Mouse (Mus musculus) hindbrain, postnatal 0 days (tissue): Measurements from ENCODE around the gene Col19a1. TPM values are rescaled to one million over a fixed set of nuclear protein-coding genes. Genes with fewer than 3 reads are reported as not detected.

Experiments
- ATAC-seq: fragments of 200-750 bp; cut with Nextera tagmentation; 2 replicates; pipeline ENCODE4 v1.8.0; 2017; ENCODE audit warnings: mild to moderate bottlenecking, moderate TSS enrichment, moderate library complexity
- DNase-seq: peaks from one replicate; pipeline ENCODE4 v3.0.0-alpha.2; 2015; ENCODE audit warnings: low spot score
- H3K27ac ChIP-seq: fragments of 300-500 bp; sonication (generic); 2 replicates; pipeline ENCODE4 v1.5.1; 2014; ENCODE audit warnings: mild to moderate bottlenecking
- H3K27me3 ChIP-seq: fragments of 300-500 bp; sonication (generic); 2 replicates; pipeline ENCODE4 v1.6.1; 2014; ENCODE audit warnings: low read length, mixed read lengths; ENCODE audit not compliant: insufficient read depth
- H3K36me3 ChIP-seq: fragments of 300-500 bp; sonication (generic); 2 replicates; pipeline ENCODE4 v1.6.1; 2014; ENCODE audit warnings: low read length, mixed read lengths; ENCODE audit not compliant: insufficient read depth
- H3K4me1 ChIP-seq: fragments of 300-500 bp; sonication (generic); 2 replicates; pipeline ENCODE4 v1.6.1; 2014; ENCODE audit warnings: antibody characterized with exemption, low read length, mixed read lengths; ENCODE audit not compliant: insufficient read depth
- H3K4me2 ChIP-seq: fragments of 300-500 bp; sonication (generic); 2 replicates; pipeline ENCODE4 v1.6.1; 2014; ENCODE audit warnings: low read depth, mild to moderate bottlenecking, low read length, moderate library complexity, mixed read lengths
- H3K4me3 ChIP-seq: fragments of 300-500 bp; sonication (generic); 2 replicates; pipeline ENCODE4 v1.5.1; 2014; ENCODE audit warnings: low read length
- H3K9ac ChIP-seq: fragments of 300-500 bp; sonication (generic); replicated peaks from 2 replicates; pipeline ENCODE4 v1.6.1; 2014; ENCODE audit warnings: mild to moderate bottlenecking, low read length, moderate library complexity, mixed read lengths
- H3K9me3 ChIP-seq: fragments of 300-500 bp; sonication (generic); 2 replicates; pipeline ENCODE4 v1.6.1; 2016; ENCODE audit warnings: low read length, mixed read lengths
- CTCF ChIP-seq: IDR thresholded peaks from 2 replicates; pipeline ENCODE4 v1.5.1; 2016; ENCODE audit warnings: antibody characterized with exemption, control low read depth, low read depth
- WGBS: fragments of 180-500 bp; shearing (Covaris S2); extraction: QIAGEN DNeasy Blood & Tissue Kit; methylation state at CpG from one replicate; pipeline ENCODE4 v1.1.7; 2014; 5-methylcytosine and 5-hydroxymethylcytosine counted together
- polyA plus RNA-seq: library from polyadenylated mRNA; unstranded; fragments of >200 nt; fragmentation: Nextera tagmentation; extraction: Ambion mirVana; gene quantifications from 2 replicates; pipeline ENCODE4 v1.2.1, GENCODE M21; 2015
- total RNA-seq: library from RNA; depleted of rRNA; stranded (reverse); fragments of >200 nt; gene quantifications from 2 replicates; pipeline ENCODE4 v1.2.3, GENCODE M21; 2014

Col19a1 gene
- total and polyA plus RNA-seq, 2 experiments from 2014 or later: 2.2 to 2.7 TPM

DNA sequence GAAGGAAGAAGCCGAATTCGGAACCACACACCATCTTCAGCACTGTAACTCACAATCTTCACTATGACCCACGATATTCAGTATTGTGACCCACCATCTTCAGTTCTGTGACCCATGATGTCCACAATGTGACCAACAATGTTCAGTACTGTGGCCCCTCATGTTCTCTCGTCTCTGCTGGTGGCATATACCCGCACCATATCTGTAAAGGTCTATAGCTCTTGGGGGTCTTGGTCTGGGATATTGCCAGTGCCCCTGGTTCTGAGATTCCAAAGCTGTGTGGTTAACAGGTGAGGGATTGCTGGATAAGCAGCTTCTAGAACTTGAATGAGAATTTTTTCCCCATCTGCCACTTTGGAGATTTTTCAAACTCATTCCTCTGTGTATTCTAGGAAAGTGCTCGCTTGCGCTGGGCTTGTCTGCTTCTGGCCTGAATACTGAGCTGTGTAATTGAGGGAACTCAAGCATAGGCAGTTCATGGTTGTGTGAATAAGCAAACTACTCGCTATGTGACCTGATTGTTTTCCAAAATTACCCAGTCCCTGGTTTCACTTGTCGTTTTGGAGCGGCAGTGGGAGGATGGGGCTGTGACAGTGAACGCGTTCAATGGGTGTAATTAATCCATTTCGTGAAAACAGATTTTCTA lies 225.2 kb downstream of the Col19a1 start:
- Histone ChIP-seq H3K4me1 (no peaks in the 10 kb centered on the region), H3K4me2 (peak overlapping the region; percentile 28; the same call in 1 of the 2 replicates), H3K27ac (no peak overlapping the region), H3K27me3 (no peaks in the 10 kb centered on the region), H3K9me3 (no peaks in the 10 kb centered on the region), H3K36me3 (no peaks in the 10 kb centered on the region), H3K9ac (no peak overlapping the region), H3K4me3 (no peak overlapping the region)
- DNase-seq: peak; percentile 76
- ATAC-seq: peak; percentile 84
- no peak for TF ChIP-seq CTCF
- WGBS: 57% methylated on average over 13 of the region's 13 CpGs

DNA sequence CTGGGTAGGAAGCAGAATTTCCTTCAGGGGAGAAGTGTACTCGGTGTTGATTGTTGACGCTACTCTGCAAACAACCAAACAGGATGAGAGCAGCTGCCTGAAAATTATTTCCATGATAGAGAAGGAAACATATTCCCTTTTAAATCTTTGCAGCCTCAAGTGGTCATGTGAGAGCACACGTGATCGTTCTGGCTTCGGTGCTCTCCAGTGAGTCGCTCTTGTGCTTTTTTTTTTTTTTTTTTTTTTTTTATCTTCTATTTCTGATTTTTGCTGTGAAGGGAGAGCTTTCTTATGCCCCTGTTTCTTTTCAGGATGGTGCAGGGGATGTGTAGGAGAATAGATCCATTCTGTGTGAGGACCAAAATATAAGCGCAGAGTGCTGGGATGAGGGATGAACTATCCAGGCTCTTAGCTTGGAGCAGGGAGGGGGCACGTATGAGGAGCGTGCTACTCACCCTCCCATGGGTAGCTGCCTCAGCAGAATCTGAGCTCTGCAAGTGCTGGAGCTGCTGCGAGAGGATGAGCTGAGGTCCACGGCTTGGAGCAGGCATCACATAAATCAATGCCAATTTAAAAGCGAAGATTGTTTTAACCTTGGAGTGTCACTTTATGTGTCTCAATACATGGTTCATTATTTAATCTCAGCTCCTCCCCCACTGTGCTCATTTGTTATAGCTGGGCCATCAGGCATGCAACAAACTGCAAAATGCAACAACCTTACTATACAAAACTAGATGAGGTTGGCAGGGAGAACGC lies 237.6 kb downstream of the Col19a1 start:
- H3K4me2 ChIP-seq: peak overlapping the region; percentile 11
- 54% methylated on average over 13 of the region's 13 CpGs for WGBS

DNA sequence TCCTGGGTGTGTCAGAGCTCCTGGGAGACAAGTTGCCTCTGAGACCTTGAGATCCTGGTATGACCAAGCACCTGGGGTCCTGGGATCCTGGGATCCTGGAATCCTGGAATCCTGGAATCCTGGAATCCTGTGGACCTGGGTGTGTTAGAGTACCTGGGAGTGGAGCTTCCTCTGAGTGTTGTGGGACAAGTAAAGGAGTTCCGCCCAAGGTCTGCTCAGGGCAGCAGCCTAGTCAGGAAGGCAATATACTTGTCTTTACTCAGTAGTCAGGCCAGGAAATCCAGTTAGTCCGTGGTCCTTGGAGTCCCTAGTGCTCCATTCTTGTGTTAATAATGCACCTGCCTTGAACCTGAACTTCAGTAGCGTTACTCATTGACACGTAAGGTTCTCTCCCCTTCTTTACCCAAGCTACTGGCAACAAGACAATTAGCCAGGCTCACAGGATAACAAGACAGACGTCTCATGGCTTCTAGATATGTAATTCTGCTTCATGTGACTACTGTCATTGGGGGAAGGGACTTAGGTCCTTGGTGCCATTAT lies 239.6 kb downstream of the Col19a1 start:
- ATAC-seq: no peak
- Histone ChIP-seq H3K27ac (no peak overlapping the region), H3K27me3 (no peaks in the 10 kb centered on the region), H3K4me2 (no peak overlapping the region), H3K36me3 (no peaks in the 10 kb centered on the region), H3K4me3 (no peak overlapping the region), H3K9ac (no peak overlapping the region), H3K9me3 (no peaks in the 10 kb centered on the region), H3K4me1 (no peaks in the 10 kb centered on the region)
- no peak for TF ChIP-seq CTCF
- 77% methylated on average over 5 of the region's 5 CpGs for WGBS
- DNase-seq: no peak

More for the DNA sequence above, 237.6 kb downstream of the Col19a1 start:
- DNase-seq (peak; percentile 48), ATAC-seq (peak; percentile 88)
- Histone ChIP-seq H3K27ac (no peak overlapping the region), H3K4me3 (0 out of 2 replicates have a peak overlapping the region, but pooled peaks have one; percentile 0), H3K27me3 (no peaks in the 10 kb centered on the region), H3K9ac (no peak overlapping the region), H3K36me3 (no peaks in the 10 kb centered on the region), H3K4me1 (no peaks in the 10 kb centered on the region), H3K9me3 (no peaks in the 10 kb centered on the region)
- TF ChIP-seq CTCF: no peak

DNA sequence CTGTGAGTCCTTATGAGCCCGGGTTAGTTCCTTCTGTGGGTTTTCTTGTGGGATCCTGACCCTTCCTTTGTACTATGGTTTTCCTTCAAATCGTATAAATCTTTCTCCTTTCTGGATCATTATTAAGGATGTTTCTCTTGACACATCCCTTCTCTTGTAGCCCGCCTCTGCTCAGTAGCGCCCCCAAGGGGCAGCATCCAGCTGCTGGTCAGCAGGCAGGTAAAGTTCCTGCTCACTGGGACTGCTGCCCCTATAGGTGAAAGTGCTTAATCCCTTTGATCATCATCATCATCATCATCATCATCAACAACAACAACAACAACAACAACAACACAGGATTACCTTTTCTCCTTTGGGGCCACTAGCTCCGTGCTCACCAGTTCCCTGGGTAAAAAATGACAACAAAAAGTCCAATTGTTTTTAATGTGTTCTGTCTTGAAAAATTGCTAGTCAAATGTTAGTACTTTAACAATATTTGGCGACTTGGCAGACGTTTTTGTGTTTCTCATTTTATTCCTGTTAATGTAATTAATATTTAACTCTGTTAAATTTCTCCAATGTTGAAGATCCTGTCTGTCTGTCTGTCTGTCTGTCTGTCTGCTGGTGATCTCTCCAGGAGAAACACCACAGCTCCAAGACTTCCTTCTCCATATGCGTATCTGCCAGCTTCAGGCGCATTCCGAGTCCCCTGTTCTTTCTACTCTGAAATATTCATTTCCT lies 249.6 kb downstream of the Col19a1 start:
- no peak overlapping the region for H3K4me3 ChIP-seq
- WGBS: 90% methylated on average over 10 of the region's 10 CpGs

DNA sequence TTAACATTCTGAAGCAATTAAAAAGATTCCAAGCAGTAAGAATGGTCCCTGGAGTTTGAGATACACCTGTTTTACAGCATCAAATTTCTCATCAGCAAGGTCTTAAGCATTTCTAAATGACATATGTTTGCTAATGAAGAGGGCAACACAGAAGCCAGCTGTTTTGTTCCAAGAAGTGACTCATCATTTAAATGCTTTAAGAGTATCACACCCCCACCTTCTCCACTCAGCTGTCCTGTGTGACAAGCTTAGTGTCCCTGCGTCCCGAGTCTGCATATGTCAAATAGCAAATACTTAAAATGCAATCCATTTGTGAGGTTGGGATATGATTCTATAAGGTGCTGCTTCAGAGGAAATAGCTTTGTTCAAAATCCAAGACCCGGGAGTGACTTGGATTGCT lies 251.2 kb downstream of the Col19a1 start:
- 57% methylated on average over 3 of the region's 3 CpGs for WGBS
- Histone ChIP-seq H3K9ac (no peak overlapping the region), H3K36me3 (no peaks in the 10 kb centered on the region), H3K9me3 (no peaks in the 10 kb centered on the region), H3K27ac (no peak overlapping the region), H3K4me1 (no peaks in the 10 kb centered on the region), H3K4me2 (no peak overlapping the region), H3K4me3 (no peak overlapping the region), H3K27me3 (no peaks in the 10 kb centered on the region)
- DNase-seq: peak; percentile 6
- no peak for TF ChIP-seq CTCF
- 0 out of 2 replicates have a peak, but pooled peaks have one; percentile 35 for ATAC-seq

More for the DNA sequence above, 249.6 kb downstream of the Col19a1 start:
- no peaks in the 10 kb centered on the region for H3K9me3 ChIP-seq
- H3K4me1 ChIP-seq: no peaks in the 10 kb centered on the region
- no peak overlapping the region for H3K4me2 ChIP-seq
- no peak overlapping the region for H3K9ac ChIP-seq
- no peaks in the 10 kb centered on the region for H3K27me3 ChIP-seq
- peak; percentile 7; the same call in 1 of the 2 replicates for TF ChIP-seq CTCF
- DNase-seq (no peak), ATAC-seq (no peak)
- H3K27ac ChIP-seq: no peak overlapping the region
- H3K36me3 ChIP-seq: no peaks in the 10 kb centered on the region

DNA sequence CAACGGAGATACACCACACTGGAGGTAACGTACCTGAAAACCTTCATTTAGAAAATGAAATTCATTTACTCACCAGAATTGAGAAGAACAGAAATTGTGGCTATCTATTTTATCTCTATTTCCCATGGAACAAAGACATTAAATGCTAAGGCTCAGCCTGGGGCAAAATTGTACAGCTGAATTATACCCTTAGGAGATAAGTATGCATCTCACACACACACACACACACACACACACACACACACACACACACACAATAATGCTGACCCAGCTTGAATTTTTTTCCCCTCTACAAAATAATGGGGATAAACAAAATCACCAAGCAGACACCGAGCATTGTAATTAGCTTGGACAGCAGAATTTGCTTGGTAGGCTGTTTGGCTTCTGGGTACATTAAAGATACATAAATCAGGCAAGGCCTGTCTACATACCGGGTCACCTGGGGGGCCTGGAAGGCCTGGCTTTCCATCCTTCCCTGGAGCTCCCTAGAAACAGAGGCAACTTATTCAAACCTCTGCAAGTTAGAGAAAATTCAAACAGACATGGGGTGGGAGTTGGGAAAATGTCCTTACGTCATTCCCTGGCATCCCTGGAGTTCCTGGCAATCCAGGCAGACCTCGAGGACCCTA lies 270.2 kb downstream of the Col19a1 start:
- Histone ChIP-seq H3K4me3 (no peak overlapping the region), H3K9ac (no peak overlapping the region), H3K4me1 (no peaks in the 10 kb centered on the region), H3K36me3 (no peaks in the 10 kb centered on the region), H3K9me3 (no peaks in the 10 kb centered on the region), H3K27me3 (no peaks in the 10 kb centered on the region), H3K27ac (no peak overlapping the region), H3K4me2 (no peak overlapping the region)
- 67% methylated on average over 6 of the region's 6 CpGs for WGBS
- ATAC-seq (no peak), DNase-seq (no peak)
- no peak for TF ChIP-seq CTCF
